Mouse (Mus musculus) bone marrow macrophage, adult 2 months (primary cell): Measurements from ENCODE around the gene Bbc3. TPM values are rescaled to one million over a fixed set of nuclear protein-coding genes. Genes with fewer than 3 reads are reported as not detected.

ENCODE experiments used
- H3K27ac ChIP-seq: 2 replicates; pipeline ENCODE4 v1.5.1; 2012; ENCODE audit warnings: low read depth, low read length; ENCODE audit not compliant: insufficient read depth
- H3K4me1 ChIP-seq: 2 replicates; pipeline ENCODE4 v1.6.1; 2012; ENCODE audit warnings: low read length; ENCODE audit not compliant: control insufficient read depth, insufficient read depth
- H3K4me3 ChIP-seq: 2 replicates; pipeline ENCODE4 v1.5.1; 2012; ENCODE audit warnings: mild to moderate bottlenecking, low read length, moderate library complexity; ENCODE audit not compliant: insufficient read depth
- CTCF ChIP-seq: IDR thresholded peaks from 2 replicates; pipeline ENCODE4 v1.5.1; 2012; ENCODE audit warnings: low read depth, mild to moderate bottlenecking, low read length, moderate library complexity
- POLR2A ChIP-seq: IDR thresholded peaks from 2 replicates; pipeline ENCODE4 v1.6.1; 2012; ENCODE audit warnings: mild to moderate bottlenecking, low read depth, low read length, borderline replicate concordance
- polyA plus RNA-seq: library from polyadenylated mRNA; stranded (reverse); fragments of >200 nt; gene quantifications from 2 replicates; pipeline ENCODE4 v1.2.4, GENCODE M21; 2012; ENCODE audit not compliant: missing spikeins, insufficient read depth, insufficient read length

Bbc3 gene
- polyA plus RNA-seq, 1 experiment, result 27.6 TPM

- H3K27ac ChIP-seq, result peak overlapping the region; percentile 96
- no peak for TF ChIP-seq POLR2A
- peaks cover 26% of the 10 kb centered on the region for H3K4me1 ChIP-seq
- peak overlapping the region; percentile 62 for H3K4me3 ChIP-seq
Measured at GRCm38 (mm10) chr7:16308555-16309317, 543 bp downstream of the Bbc3 start.

- no peak; the same call in 1 of the 2 replicates for TF ChIP-seq POLR2A
- no peak for TF ChIP-seq CTCF
- Histone ChIP-seq H3K27ac (peak overlapping the region; percentile 96), H3K4me3 (peak overlapping the region; percentile 97), H3K4me1 (peaks cover 29% of the 10 kb centered on the region)
Measured at GRCm38 (mm10) chr7:16309318-16310019, 1.3 kb downstream of the Bbc3 start.

- TF ChIP-seq POLR2A, result no peak
- TF ChIP-seq CTCF, result peak; percentile 37
- H3K4me3 ChIP-seq, result peak overlapping the region; percentile 99
- H3K4me1 ChIP-seq, result peaks cover 33% of the 10 kb centered on the region
- peak overlapping the region; percentile 97 for H3K27ac ChIP-seq
Measured at GRCm38 (mm10) chr7:16310020-16310520, 1.9 kb downstream of the Bbc3 start.

GRCm38 (mm10) chr7:16310521-16311452 lies 2.6 kb downstream of the Bbc3 start:
- Histone ChIP-seq H3K4me1 (peaks cover 35% of the 10 kb centered on the region), H3K4me3 (peak overlapping the region; percentile 99), H3K27ac (peak overlapping the region; percentile 97)
- TF ChIP-seq POLR2A (no peak), CTCF (no peak)

GRCm38 (mm10) chr7:16311453-16312004 lies 3.3 kb downstream of the Bbc3 start:
- Histone ChIP-seq H3K4me1 (peaks cover 28% of the 10 kb centered on the region), H3K27ac (peak overlapping the region; percentile 97)
- TF ChIP-seq POLR2A, result no peak

GRCm38 (mm10) chr7:16312011-16312671 lies 3.9 kb downstream of the Bbc3 start:
- Histone ChIP-seq H3K4me3 (peak overlapping the region; percentile 99), H3K4me1 (peaks cover 23% of the 10 kb centered on the region), H3K27ac (peak overlapping the region; percentile 97)
- TF ChIP-seq POLR2A, result no peak
- TF ChIP-seq CTCF, result no peak

More at GRCm38 (mm10) chr7:16311453-16312004, 3.3 kb downstream of the Bbc3 start:
- H3K4me3 ChIP-seq, result peak overlapping the region; percentile 99

GRCm38 (mm10) chr7:16312672-16313311 lies 4.6 kb downstream of the Bbc3 start:
- Histone ChIP-seq H3K4me3 (peak overlapping the region; percentile 99), H3K27ac (peak overlapping the region; percentile 97), H3K4me1 (peaks cover 17% of the 10 kb centered on the region)
- no peak for TF ChIP-seq CTCF
- no peak; the same call in 1 of the 2 replicates for TF ChIP-seq POLR2A

GRCm38 (mm10) chr7:16313481-16314220 lies 5.5 kb downstream of the Bbc3 start:
- H3K4me1 ChIP-seq, result peaks cover 15% of the 10 kb centered on the region
- H3K4me3 ChIP-seq, result peak overlapping the region; percentile 99
- TF ChIP-seq CTCF (no peak; the same call in 1 of the 2 replicates), POLR2A (peak; percentile 94)
- H3K27ac ChIP-seq, result peak overlapping the region; percentile 97
